Mouse (Mus musculus) ovary, postnatal 36 days (tissue): ENCODE data around the gene Gm4969.
"Not testable (repeated sequence)": the region's sequence is repeated elsewhere in the genome, so short reads cannot be mapped to it uniquely, and the experiment has no call there.

Experiments
- DNase-seq: peaks from one replicate; pipeline ENCODE4 v3.0.0; 2022; ENCODE audit warnings: low spot score, mixed read lengths

Gene Gm4969

DNA sequence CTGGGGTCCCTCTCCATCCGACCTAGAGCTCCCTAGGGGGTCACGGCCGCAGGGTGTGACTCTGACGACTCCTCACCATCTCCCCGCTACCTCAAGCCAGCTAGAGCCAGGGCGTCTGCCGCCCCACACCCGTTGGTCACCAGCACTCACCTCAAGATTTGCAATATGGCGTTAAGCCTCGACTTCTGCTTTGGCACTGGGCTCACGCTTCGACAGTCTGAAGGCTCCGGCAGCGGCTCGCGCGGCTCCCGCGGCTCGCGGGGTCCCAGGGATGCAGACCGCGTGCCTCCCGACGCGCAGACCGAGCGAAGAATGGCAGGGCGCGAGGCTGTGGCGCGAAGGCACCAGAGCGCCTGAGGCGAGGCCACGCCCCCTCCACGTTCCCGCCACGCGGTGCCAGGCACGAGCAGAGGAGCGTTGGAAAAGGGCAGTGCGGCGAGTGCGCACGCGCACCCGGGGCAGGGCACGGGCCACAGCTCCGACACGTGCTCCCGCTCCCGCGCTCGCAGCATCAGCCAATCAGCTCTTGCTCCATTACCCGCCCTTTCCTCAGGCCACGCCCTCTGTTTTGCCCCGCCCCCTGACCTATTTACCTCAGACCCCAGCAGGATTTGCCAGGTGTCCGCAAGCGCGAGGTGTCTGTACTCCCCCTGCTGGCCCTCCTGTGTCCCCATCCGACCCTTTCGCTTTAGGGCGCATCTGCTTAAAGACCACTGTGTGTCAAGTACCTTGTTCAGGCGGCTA, at the start of gene Gm4969:
Gene Gm4969, minus strand, starts transcription at position 341 of the 744 bp plus-strand sequence.
- peak; percentile 52 for DNase-seq

DNA sequence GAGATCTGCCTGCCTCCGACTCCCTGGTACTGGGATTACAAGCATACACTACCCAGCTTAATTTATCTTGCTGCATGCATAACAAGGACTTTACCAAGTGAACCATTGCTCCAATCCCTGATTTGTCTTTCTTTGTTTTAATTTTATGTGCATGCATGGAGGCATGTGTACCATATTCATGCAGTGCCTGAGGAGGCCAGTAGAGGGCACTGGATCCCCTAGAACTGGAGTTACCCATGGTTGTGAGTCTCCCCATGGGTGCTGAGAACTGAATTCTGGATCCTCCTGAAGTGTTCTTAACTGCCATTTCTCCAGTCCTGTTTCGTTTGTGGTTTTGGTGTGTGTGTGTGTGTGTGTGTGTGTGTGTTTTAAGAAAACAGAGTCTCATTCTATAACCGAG, 48.8 kb upstream of the Gm4969 start:
- DNase-seq: no peak

DNA sequence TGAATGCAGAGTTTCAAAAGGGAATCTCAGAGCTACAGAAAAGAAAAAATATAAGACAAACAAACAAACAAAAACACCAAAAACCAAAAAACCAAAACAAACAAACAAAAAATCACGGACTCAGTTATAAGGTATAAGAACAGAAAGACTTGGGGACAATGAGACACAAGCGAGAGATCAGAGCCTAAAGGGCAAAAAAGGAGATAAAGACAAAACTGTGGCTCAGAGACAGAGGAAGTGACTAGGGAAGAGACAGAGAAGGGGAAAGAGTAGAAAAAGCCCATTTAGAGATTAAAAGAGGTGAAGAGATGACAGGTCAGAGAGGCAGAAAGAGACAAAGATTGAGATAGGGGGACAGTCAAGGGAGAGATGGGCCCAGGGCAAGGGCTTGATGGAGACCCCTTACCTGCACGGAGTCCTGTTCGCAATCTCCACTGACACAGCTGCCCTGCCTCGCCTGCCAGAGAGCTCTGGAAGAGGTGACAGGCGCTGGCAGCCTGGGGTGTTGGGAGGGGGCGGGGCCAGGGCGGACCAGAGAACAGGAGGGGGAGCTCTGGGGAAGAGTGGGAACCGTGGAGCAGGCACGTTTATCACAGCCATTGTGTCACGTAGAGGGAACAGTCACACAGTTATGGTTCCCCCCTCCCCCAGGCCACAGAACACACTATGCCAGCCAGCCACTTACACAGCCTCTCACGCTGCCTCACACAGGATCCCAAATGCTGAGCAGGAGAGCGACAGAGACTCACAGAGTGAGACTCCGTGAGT, 47.7 kb upstream of the Gm4969 start, which contains the start of gene Gipr:
Gene Gipr, minus strand, starts transcription at position 472 of the 768 bp plus-strand sequence.
- no peak for DNase-seq

DNA sequence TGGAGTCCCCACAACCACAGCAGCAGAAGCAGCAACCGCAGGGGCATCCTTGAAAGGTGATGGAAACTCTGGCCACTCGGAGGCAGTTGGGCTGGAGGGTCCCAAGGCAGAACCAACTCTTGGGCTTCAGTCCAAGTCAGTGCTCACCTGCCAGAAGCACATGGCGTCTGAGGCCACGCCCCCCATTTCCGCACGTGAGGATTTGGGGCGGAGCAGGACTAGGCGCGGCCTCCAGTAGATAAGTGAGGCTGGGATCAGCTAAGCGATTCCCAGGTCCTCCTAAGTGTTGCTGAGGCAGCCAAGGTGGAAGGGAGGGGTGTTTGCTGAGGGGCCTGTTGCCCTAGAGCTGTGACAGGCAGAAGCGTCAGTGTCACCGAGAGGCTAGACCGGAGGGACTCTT, 46.8 kb upstream of the Gm4969 start:
- no peak for DNase-seq

DNA sequence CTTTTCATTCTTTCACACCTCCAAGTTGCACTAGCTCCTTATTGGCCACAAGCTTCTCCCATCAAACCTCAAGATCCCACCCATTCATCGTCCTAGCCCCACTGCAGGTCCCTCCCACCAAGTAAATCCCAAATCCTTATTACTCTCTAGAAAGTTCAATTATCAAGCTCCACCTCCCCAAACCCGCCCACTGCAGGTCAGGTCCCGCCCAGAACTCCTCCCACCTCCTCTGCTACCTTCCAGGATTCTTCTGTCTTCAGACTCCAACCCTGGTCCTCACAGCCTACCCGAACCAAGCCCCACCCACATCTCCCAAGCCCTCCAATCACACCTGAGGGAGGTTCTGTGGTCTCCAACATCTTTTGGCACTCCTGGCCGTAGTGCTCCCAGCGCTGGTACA, 46.0 kb upstream of the Gm4969 start:
- DNase-seq: no peak

DNA sequence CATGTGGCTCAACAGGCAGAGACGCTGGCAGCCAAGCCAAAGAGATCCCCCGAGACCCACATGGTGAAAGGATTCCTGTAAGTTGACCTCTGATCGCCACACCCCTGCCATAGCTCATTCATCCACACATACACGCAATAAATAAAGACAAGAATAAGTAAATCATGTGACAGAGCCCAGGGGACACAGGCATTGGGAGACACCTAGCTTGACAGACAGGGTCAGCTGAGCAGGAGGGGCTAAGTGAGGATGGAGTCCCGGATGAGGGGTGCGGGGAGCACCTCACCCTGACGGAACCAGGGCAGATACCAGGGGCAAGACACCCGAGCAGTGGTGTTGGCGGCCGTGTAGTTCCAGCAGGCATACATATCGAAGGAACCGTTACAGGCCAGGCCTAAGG, 45.6 kb upstream of the Gm4969 start:
- no peak for DNase-seq

DNA sequence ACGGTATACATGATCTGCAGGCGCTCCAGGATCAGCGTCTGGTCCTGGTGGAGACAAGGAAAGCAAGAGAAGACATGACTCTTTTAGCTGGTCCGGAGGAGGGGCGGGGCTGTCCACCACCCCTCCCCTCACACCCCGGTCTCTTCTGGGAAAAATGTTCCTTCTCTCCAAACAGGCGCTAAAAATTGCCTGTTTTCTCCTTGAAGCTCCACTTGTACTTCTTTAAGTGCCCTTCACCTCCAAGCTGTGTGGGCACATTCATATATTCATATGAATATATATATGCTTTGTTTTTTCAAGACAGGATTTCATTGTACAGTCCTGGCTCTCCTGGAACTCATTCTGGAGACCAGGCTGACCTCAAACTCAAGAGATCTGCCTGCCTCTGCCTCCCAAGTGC, 44.8 kb upstream of the Gm4969 start:
- no peak for DNase-seq

DNA sequence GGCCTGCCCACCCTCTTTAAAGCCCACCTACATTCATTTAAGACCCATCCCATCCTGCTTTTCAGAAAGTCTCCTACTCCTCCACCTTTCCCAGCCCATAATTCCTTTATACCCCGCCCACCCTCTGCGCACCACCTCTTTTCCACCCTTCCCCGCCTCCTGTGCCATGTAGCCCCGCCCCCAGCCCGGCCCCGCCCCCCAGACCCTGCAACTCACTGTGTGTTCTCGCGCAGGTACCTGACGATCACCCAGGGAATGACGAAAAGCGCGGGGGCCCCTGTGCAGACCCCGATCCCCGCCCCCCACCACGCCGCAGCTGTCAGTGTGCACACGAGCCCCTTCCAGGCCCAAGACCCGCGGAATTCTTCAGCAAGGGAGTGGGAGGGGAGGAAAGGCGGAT, 41.9 kb upstream of the Gm4969 start:
- DNase-seq: no peak

DNA sequence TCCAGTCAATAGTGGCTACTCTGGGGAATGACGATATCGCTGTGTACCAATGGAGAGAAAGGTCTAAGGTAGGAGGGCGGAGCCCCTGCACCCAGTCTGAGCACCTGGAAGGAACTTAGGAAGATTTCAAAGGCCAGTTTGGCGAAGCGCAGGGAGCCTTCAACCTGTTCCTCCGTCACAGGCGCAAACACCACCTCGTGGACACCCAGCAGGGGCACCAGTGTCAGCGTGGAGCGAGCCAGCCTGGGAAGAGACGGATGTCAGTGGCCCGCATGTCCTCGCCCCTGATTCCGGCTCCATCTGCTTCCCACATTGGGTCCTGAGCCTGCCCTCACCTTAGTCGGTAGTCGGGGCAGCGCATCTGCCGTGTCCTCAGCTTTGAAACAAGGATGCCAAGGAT, 41.2 kb upstream of the Gm4969 start:
- no peak for DNase-seq

DNA sequence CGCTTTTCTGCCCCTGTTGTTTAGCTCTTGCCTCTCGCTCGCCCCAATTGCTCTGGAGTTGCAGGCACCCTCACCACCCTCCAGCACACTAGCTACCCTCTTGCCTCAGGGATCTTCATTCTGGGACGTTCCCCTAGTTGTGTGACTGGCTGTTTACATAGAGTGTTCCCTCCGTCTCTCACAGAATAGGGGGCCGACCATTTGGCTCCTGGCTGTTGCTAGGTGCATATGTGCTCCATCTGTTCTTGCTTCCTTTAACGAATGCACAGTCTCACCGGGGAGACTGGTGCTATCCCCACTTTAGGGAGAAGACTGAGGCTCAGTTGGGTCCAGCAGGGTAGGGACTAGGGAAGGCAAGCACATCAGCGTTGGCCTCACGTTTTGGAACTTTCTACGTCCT, 40.4 kb upstream of the Gm4969 start:
- DNase-seq: no peak

DNA sequence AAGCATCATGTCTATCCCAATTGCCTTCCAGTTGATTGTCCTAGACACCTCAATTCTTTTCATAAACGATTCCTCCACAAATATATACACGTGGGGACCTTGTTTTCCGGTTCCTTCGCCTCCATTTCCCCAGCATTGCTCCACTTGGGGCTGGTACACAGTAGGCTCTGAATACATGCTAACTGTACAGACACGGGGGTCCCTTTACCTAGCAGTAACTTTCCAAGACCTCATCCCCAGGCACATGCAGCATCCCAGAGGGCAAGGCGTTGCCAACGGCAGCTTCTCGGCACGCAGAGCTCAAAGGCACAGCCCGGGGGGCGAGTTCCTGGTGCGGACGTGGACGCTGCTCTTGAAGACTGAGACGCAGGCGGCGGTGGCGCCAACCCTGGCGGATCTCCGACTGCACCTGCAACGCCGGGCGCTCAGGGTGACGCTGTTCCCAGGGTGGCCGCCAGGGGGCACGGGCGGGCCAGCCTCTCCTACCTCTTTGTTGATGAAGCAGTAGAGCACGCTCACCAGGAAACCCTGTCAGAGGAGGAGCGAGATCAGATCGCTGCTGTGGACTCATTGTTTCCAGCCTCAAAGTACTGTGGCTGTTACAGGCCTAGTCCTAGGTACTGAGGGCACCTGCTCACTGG, 39.1 kb upstream of the Gm4969 start:
- peak; percentile 89 for DNase-seq

DNA sequence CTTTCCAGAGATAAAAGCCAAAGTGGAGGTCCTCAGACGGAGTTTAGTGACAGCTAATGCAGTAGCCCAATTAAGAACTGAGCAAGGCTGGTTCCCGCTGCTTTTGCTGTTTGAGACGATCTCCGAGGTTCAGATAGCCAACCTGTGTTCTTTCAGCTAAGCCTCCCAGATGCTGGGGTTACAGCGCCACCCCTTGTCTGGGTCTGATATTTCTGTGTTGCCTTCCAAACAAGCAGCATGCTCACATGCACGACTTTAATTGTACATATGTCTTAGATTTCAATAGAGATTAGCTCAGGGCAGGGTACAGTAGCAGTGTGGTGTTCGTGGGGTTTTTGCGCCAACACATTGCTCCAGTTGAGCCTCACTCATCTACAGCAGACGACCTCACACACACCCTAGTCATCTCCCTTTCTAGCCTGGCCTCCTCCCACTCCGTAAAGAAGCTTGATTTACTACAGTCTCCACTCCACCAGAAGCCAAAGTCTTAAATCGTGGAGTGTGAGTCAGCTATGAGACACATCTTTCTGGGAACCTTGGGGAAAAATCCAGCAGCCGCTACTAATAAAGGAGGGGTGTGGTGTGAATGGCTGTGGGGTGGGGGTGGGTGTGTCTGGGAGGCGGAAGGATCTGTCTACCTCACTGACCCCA, 37.8 kb upstream of the Gm4969 start:
- no peak for DNase-seq

DNA sequence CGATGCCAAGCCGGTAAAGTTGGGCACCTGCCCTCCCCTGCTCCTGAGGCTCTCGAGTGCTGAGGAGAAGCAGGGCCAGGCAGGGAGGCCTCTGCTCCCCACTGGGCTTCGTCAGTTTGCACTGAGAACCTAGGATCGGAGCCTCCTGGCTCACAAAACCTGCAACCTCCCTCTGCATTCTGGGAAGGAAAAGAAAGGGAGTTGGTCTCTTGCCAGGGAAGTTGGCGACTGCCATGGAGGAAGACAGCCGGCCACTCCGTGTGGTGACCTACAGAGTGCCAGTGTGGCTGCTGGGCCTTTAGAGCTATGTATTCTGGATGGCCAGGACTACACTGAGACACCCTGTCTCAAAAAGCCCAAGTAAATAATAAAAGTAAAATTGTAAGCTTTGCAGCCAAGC, 36.6 kb upstream of the Gm4969 start:
- DNase-seq: no peak

DNA sequence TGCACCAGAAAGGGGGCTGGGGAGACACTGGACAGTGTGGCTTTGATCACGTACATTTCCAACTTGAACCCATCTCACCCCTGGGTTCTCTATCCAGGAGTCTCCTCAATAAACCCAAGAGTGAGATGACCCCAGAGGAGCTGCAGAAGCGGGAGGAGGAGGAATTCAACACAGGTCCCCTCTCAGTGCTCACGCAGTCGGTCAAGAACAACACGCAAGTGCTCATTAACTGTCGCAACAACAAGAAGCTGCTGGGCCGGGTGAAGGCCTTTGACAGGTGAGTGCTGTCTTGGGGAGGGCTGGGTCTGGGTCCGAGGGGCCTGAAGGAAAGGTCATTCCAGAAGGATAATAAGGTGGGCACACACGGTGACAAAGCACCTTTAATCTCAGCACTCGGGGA, 33.0 kb upstream of the Gm4969 start:
- not testable (repeated sequence) for DNase-seq

DNA sequence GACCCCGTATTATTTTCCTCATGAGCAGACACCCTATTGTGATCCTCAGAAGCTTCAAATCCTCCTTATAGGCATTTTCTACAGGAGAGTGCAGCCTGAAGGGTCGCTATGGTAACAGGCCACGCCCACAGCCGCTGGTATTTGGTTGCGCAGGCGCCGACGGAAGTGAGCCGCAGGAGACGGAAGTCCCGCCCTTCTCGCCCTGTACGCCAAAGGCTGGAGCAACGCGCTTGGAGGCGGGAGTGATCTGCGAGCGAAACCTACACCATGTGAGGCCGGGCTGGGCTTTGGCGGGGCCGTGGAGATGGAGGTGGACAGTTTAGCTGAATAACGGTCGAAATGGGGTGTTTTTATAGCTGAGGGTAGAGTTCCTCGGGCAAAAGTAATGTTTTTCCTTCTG, 31.5 kb upstream of the Gm4969 start, which contains the start of gene Snrpd2:
Gene Snrpd2, plus strand, starts transcription at position 97 of the 400 bp plus-strand sequence.
- peak; percentile 94 for DNase-seq

DNA sequence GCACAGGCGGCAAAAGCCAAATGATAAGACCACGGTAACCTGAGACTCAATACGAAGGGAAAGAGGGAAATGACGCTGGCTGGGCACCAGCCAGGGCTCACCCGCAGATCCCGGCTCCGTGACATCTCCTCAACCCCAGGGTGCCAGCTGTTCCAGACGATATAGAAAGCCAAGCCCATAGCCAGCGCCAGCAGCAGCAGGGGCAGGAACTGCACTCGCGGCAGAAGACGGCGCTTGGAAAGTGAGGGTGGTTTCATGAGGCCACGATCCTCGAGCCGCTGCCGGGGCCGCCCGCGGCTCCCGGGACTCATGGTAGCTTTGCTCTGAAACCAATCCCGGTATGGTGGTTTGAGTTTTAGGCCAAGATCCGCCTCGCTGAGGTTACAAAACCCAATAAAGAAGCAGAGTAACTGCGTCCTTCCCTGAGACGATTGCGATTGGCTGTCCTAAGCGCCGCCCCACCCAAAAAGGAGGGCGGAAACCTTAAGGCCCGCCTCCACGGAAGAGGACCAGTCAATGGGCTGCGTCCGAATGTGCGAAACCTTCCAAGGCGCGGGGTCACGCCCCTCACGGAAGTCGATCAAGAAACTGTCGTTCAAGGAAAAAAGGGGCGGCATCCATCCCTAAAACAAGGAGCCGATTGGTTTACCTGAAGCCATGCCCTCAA, 30.8 kb upstream of the Gm4969 start, which contains the start of gene Qpctl:
Gene Qpctl, minus strand, starts transcription at position 417 of the 667 bp plus-strand sequence.
- DNase-seq: peak; percentile 96

DNA sequence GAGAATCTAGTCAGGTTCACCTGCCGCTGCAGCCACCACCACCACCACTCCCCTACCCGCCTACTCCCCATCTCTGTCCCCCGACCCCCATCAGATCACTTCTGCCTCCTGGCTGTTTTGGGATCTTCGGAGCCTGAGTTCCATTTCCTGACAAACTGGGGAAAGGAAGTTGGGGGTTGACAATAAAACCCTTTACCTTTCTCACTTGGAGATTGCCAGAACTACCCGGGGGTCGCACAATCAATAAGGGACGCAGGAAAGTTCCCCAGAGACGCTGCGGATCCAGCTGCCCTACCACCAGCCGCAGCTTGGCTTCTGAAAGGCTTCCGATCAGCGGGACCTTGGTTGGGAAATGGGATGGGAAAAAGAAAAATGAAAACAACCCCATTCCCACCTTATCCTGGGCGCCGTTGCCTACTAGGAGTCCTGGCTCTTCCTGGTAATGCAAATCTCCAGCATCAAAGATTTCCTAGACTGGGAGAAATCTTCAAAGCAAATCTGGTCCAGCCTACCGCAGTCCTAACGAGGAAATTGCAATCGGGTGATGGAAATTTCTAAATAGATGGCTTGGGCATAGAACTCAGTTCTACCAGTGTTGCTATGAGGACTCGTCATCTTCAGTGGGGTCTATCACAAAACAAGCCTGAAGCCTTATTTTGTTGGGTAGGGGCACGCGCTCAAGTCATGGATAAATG, 30.2 kb upstream of the Gm4969 start:
- no peak for DNase-seq

DNA sequence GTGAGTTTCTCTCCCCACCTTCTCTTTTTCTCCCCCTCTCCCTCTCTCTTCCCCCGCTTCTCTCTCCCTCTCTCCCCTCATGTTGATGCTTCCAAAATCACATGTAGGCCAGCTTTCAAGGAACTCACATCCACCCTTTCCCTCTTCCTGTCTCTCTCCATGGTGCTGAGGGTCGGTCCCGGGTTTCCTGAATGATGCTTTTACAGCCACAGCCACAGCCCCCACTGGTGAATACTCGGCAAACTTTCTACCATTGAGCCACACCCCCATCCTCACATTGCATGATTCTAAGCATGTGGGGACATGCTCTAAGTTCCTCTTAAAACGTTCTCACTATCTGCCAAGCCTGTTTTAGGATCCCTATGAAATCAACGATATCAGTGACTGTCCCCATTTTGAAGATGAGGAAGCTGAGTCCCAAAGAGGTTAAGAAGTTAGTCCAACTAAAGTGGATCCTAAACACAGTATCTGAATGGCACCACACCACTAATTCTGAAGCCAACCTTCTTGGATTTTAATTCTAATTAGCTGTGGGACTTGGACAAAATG, 29.4 kb upstream of the Gm4969 start:
- DNase-seq: no peak

DNA sequence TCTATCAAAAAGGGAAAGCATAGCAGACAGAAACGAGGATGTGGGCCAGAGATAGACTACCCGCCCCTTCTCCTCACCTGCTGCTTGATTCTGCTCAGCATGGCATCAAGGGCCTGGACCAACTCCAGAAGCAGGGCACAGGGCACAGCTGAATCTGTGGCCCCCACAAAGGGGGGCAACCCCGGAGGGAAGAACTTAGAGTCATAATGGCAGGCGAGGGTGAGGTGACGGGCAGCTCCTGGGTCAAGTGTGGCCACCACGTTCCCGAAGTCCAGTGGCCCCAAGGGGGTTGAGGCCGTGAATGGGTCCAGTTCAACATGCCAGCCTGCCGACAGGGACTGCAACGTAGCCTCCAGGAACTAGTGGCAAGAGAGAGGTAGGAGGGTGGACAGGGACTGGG, 28.6 kb upstream of the Gm4969 start:
- DNase-seq: no peak

DNA sequence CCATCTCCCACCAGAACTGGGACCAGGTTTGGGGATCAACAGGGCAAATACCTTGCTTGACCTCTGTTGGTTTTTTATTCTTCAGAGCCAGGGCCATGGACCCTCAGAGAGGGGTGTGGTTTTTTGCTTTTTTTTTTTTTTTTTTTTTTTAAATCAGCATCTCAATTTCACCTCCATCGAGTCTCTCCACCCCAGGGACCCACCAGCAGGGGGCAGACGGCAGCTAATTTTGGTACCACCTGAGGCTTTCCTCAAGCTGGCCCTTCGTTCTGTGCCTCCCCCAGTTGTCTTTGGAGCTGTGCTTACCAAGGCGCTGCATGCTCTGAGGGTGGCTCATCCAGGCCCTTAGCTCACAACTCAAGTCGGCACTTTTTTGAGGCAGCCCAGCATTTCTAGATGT, 19.2 kb upstream of the Gm4969 start:
- DNase-seq: peak; percentile 53
